Mouse (Mus musculus) lung, postnatal 0 days (tissue): ENCODE measurements around the gene Tnfrsf22. TPM values are rescaled to one million over a fixed set of nuclear protein-coding genes. Genes with fewer than 3 reads are reported as not detected.
A peak's percentile ranks its signal among the peaks of the same experiment; 100 is the strongest.
"Not testable (repeated sequence)": the region's sequence is repeated elsewhere in the genome, so short reads cannot be mapped to it uniquely, and the experiment has no call there.

Experiments used
- ATAC-seq: fragments of 200-750 bp; cut with Nextera tagmentation; 2 replicates; pipeline ENCODE4 v1.8.0; 2017; ENCODE audit warnings: moderate library complexity
- DNase-seq: peaks from one replicate; pipeline ENCODE4 v3.0.0-alpha.2; 2016; ENCODE audit warnings: low spot score
- H3K27ac ChIP-seq: fragments of 300-500 bp; sonication (generic); 2 replicates; pipeline ENCODE4 v1.5.1; 2014; ENCODE audit warnings: antibody characterized with exemption, mild to moderate bottlenecking, low read length, mixed read lengths
- H3K27me3 ChIP-seq: fragments of 300-500 bp; sonication (generic); replicated peaks from 2 replicates; pipeline ENCODE4 v1.6.1; 2014; ENCODE audit warnings: low read length, mixed read lengths; ENCODE audit not compliant: insufficient read depth
- H3K36me3 ChIP-seq: fragments of 300-500 bp; sonication (generic); 2 replicates; pipeline ENCODE4 v1.6.1; 2014; ENCODE audit warnings: low read length, mixed read lengths; ENCODE audit not compliant: insufficient read depth
- H3K4me1 ChIP-seq: fragments of 300-500 bp; sonication (generic); 2 replicates; pipeline ENCODE4 v1.6.1; 2014; ENCODE audit warnings: antibody characterized with exemption, low read depth, low read length, mixed read lengths; ENCODE audit not compliant: insufficient read depth
- H3K4me2 ChIP-seq: fragments of 300-500 bp; sonication (generic); replicated peaks from 2 replicates; pipeline ENCODE4 v1.6.1; 2014; ENCODE audit warnings: low read depth, mild to moderate bottlenecking, low read length, moderate library complexity, mixed read lengths
- H3K4me3 ChIP-seq: fragments of 300-500 bp; sonication (generic); 2 replicates; pipeline ENCODE4 v1.5.1; 2014; ENCODE audit warnings: low read depth, low read length
- H3K9ac ChIP-seq: fragments of 300-500 bp; sonication (generic); replicated peaks from 2 replicates; pipeline ENCODE4 v1.6.1; 2014; ENCODE audit warnings: low read depth, mild to moderate bottlenecking
- H3K9me3 ChIP-seq: fragments of 300-500 bp; sonication (generic); 2 replicates; pipeline ENCODE4 v1.6.1; 2016; ENCODE audit warnings: low read length, mixed read lengths
- CTCF ChIP-seq: IDR thresholded peaks from 2 replicates; pipeline ENCODE4 v1.5.1; 2016; ENCODE audit warnings: antibody characterized with exemption, mild to moderate bottlenecking
- EP300 ChIP-seq: IDR thresholded peaks from 2 replicates; pipeline ENCODE4 v1.6.1; 2016; ENCODE audit warnings: antibody characterized with exemption, mild to moderate bottlenecking, control low read depth
- WGBS: fragments of 180-500 bp; shearing (Covaris S2); extraction: QIAGEN DNeasy Blood & Tissue Kit; methylation state at CpG from one replicate; pipeline ENCODE4 v1.1.7; 2014; 5-methylcytosine and 5-hydroxymethylcytosine counted together
- polyA plus RNA-seq: library from polyadenylated mRNA; unstranded; fragments of >200 nt; fragmentation: Nextera tagmentation; extraction: Ambion mirVana; gene quantifications from 2 replicates; pipeline ENCODE4 v1.2.1, GENCODE M21; 2015

The Tnfrsf22 gene
- polyA plus RNA-seq, 1 experiment from 2014 or later: 4.6 TPM

- WGBS: 89% methylated on average over 1 of the region's 1 CpGs
- H3K9me3 ChIP-seq: no peaks in the 10 kb centered on the region
- TF ChIP-seq CTCF (no peak), EP300 (no peak)
- H3K36me3 ChIP-seq: no peaks in the 10 kb centered on the region
- H3K4me2 ChIP-seq: no peak overlapping the region
- H3K4me1 ChIP-seq: no peaks in the 10 kb centered on the region
- H3K4me3 ChIP-seq: no peak overlapping the region
- no peaks in the 10 kb centered on the region for H3K27me3 ChIP-seq
- no peak for DNase-seq
- no peak overlapping the region for H3K27ac ChIP-seq
- no peak overlapping the region for H3K9ac ChIP-seq
- no peak for ATAC-seq
Measured at GRCm38 (mm10) chr7:143681566-143681965, 32.1 kb upstream of the Tnfrsf22 start.

- not testable (repeated sequence) for H3K4me2 ChIP-seq, H3K9ac ChIP-seq, H3K4me3 ChIP-seq, DNase-seq, H3K36me3 ChIP-seq, H3K27ac ChIP-seq, H3K27me3 ChIP-seq, ATAC-seq, H3K9me3 ChIP-seq, H3K4me1 ChIP-seq
- 52% methylated on average over 2 of the region's 2 CpGs for WGBS
Measured at GRCm38 (mm10) chr7:143680836-143681235, 31.4 kb upstream of the Tnfrsf22 start.

GRCm38 (mm10) chr7:143679650-143680049 is 30.2 kb upstream of the Tnfrsf22 start:
- H3K9me3 ChIP-seq, ATAC-seq, H3K27me3 ChIP-seq, H3K27ac ChIP-seq, H3K4me2 ChIP-seq, H3K4me1 ChIP-seq, H3K9ac ChIP-seq, H3K36me3 ChIP-seq, DNase-seq, H3K4me3 ChIP-seq: not testable (repeated sequence)
- WGBS: 61% methylated on average over 2 of the region's 2 CpGs

GRCm38 (mm10) chr7:143666427-143667311 is 17.2 kb upstream of the Tnfrsf22 start:
- Histone ChIP-seq H3K4me2 (no peak overlapping the region), H3K9ac (no peak overlapping the region), H3K4me1 (no peaks in the 10 kb centered on the region), H3K9me3 (no peaks in the 10 kb centered on the region), H3K27me3 (no peaks in the 10 kb centered on the region), H3K4me3 (no peak overlapping the region), H3K36me3 (no peaks in the 10 kb centered on the region), H3K27ac (no peak overlapping the region)
- ATAC-seq (no peak), DNase-seq (peak; percentile 5)
- TF ChIP-seq EP300 (no peak), CTCF (no peak)

GRCm38 (mm10) chr7:143663470-143663869 is 14.0 kb upstream of the Tnfrsf22 start:
- WGBS: 80% methylated on average over 2 of the region's 2 CpGs
- TF ChIP-seq EP300: no peak
- TF ChIP-seq CTCF: no peak
- H3K27me3 ChIP-seq: no peaks in the 10 kb centered on the region
- DNase-seq (no peak), ATAC-seq (no peak)
- no peaks in the 10 kb centered on the region for H3K9me3 ChIP-seq
- no peaks in the 10 kb centered on the region for H3K36me3 ChIP-seq
- no peaks in the 10 kb centered on the region for H3K4me1 ChIP-seq
- H3K9ac ChIP-seq: no peak overlapping the region
- no peak overlapping the region for H3K4me3 ChIP-seq
- no peak overlapping the region for H3K4me2 ChIP-seq
- no peak overlapping the region for H3K27ac ChIP-seq

GRCm38 (mm10) chr7:143660797-143661196 is 11.3 kb upstream of the Tnfrsf22 start:
- TF ChIP-seq CTCF (no peak), EP300 (no peak)
- DNase-seq: no peak
- no peak overlapping the region for H3K9ac ChIP-seq
- H3K36me3 ChIP-seq: no peaks in the 10 kb centered on the region
- ATAC-seq: no peak
- H3K9me3 ChIP-seq: no peaks in the 10 kb centered on the region
- no peak overlapping the region for H3K4me2 ChIP-seq
- H3K27ac ChIP-seq: no peak overlapping the region
- H3K4me3 ChIP-seq: no peak overlapping the region
- no peaks in the 10 kb centered on the region for H3K27me3 ChIP-seq
- no peaks in the 10 kb centered on the region for H3K4me1 ChIP-seq

GRCm38 (mm10) chr7:143649769-143650346 is 397 bp upstream of the Tnfrsf22 start:
- not testable (repeated sequence) for DNase-seq, H3K36me3 ChIP-seq, H3K27me3 ChIP-seq, H3K27ac ChIP-seq, H3K9me3 ChIP-seq, H3K9ac ChIP-seq, H3K4me1 ChIP-seq, ATAC-seq
- WGBS: 50% methylated on average over 10 of the region's 10 CpGs
- peak overlapping the region; percentile 53; the same call in 1 of the 2 replicates for H3K4me3 ChIP-seq
- peak overlapping the region; percentile 73 for H3K4me2 ChIP-seq

GRCm38 (mm10) chr7:143643949-143644348 is 5.5 kb downstream of the Tnfrsf22 start:
- H3K27me3 ChIP-seq, H3K9me3 ChIP-seq, H3K4me2 ChIP-seq, ATAC-seq, H3K4me1 ChIP-seq, H3K9ac ChIP-seq, H3K27ac ChIP-seq, DNase-seq, H3K36me3 ChIP-seq, H3K4me3 ChIP-seq: not testable (repeated sequence)
- 83% methylated on average over 2 of the region's 2 CpGs for WGBS
